Mouse (Mus musculus): ENCODE measurements around the gene Ntrk2. TPM values are rescaled to one million over a fixed set of nuclear protein-coding genes. Genes with fewer than 3 reads are reported as not detected.

Ntrk2 gene
- total and polyA plus RNA-seq, 2 experiments from 2014 or later = 0.92 to 2.9 TPM

DNA sequence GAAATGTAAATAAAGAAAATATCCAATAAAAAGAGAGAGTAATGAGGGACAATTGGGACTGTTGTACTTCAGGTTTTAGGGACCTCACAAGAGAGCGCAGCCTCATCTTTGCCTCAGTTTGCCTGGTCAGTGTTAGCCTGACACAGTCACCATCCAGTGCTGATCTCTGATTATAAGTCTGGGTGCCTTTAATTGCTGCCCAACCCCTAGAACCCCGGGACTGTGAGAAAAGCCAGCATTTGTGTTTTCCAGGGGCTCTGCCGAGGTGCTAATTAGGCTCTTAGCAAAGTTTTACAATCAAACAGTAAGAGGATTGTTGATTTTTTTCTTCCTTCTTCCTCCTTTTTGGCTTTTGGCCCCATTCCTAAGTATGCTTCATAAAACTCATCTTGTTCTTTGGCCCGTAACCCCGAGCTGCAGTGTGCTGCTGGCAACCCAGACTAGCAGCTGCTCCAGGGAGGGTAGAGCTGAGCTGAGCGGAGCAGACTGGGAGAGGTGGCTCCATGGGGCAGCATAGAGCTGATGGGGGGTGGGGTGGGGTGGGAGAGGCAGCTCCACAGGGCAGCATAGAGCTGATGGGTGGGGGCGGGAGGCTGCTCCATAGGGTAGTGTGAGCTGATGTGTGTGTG is 34.5 kb downstream of the Ntrk2 start:
- ATAC-seq (ENCODE audit: insufficient read depth, low read depth) (no peak), DNase-seq (ENCODE audit: low spot score) (no peak)
- no peak overlapping the region for H3K4me2 ChIP-seq (ENCODE audit: low read depth, low read length)
- no peak overlapping the region for H3K9ac ChIP-seq (replicated peaks; ENCODE audit: low read depth, low read length)
- H3K27me3 ChIP-seq (ENCODE audit: control insufficient read depth, insufficient read depth, low read length) = no peaks in the 10 kb centered on the region
- no peak overlapping the region for H3K27ac ChIP-seq (ENCODE audit: low read depth)
- no peaks in the 10 kb centered on the region for H3K9me3 ChIP-seq (replicated peaks; ENCODE audit: control insufficient read depth, low read length)
- no peak for TF ChIP-seq EP300 (IDR thresholded peaks at IDR 0.05; ENCODE audit: low read depth)
- TF ChIP-seq CTCF (IDR thresholded peaks at IDR 0.05; ENCODE audit: low read depth) = no peak
- H3K4me3 ChIP-seq (ENCODE audit: low read depth, low read length) = no peak overlapping the region
- WGBS = 28% methylated on average over 6 of the region's 7 CpGs
- no peaks in the 10 kb centered on the region for H3K4me1 ChIP-seq (ENCODE audit: control insufficient read depth, insufficient read depth)
- H3K36me3 ChIP-seq (replicated peaks; ENCODE audit: control insufficient read depth, insufficient read depth, low read length) = no peaks in the 10 kb centered on the region

DNA sequence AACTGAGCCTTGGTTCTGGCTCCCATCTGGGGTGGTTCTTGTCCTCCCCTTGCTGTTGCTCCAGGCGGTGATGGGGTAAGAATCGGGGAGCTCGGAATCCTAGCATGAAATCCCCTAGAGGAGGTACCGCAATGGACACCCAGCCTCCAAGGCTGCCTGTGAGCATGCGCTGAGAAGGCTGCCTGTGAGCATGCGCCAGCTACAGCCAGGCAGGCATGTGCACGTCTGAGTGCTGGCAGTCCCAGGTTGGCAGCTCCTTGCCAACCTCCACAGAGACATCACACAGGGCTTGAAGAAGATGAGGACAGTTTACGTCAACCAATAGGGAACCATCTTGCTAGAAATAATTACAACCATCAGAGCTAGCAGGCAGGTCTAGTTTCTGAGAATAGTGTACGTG is 37.5 kb downstream of the Ntrk2 start:
- Histone ChIP-seq H3K36me3 (replicated peaks; ENCODE audit: control insufficient read depth, insufficient read depth, low read length) (no peaks in the 10 kb centered on the region), H3K9me3 (replicated peaks; ENCODE audit: control insufficient read depth, low read length) (no peaks in the 10 kb centered on the region), H3K4me2 (ENCODE audit: low read depth, low read length) (no peak overlapping the region), H3K27me3 (ENCODE audit: control insufficient read depth, insufficient read depth, low read length) (no peaks in the 10 kb centered on the region), H3K27ac (ENCODE audit: low read depth) (no peak overlapping the region), H3K4me3 (ENCODE audit: low read depth, low read length) (no peak overlapping the region), H3K9ac (replicated peaks; ENCODE audit: low read depth, low read length) (no peak overlapping the region), H3K4me1 (ENCODE audit: control insufficient read depth, insufficient read depth) (no peaks in the 10 kb centered on the region)
- ATAC-seq (ENCODE audit: insufficient read depth, low read depth) = no peak
- no peak for DNase-seq (ENCODE audit: low spot score)
- WGBS = 82% methylated on average over 9 of the region's 9 CpGs
- TF ChIP-seq EP300 (IDR thresholded peaks at IDR 0.05; ENCODE audit: low read depth) = no peak
- no peak for TF ChIP-seq CTCF (IDR thresholded peaks at IDR 0.05; ENCODE audit: low read depth)

DNA sequence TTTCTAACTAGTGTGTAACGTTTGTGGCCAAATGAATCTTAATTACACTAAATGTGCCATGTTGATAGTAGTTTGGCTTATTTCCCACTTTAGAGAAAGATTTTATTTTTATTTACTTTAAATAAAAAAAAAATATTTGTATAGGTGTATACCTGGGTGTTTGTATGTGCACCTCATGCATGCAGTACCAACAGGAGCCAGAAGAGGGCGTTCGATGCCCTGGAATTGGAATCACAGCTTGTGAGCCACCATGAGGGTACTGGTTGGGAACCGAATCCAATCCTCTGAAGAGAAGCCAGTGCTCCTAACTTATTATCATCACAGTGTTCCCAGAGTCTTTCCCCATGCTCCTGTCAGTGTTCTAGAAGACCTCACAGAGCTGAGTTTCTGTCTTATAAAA is 42.2 kb downstream of the Ntrk2 start:
- no peak overlapping the region for H3K9ac ChIP-seq (replicated peaks; ENCODE audit: low read depth, low read length)
- no peak overlapping the region for H3K4me2 ChIP-seq (ENCODE audit: low read depth, low read length)
- H3K27me3 ChIP-seq (ENCODE audit: control insufficient read depth, insufficient read depth, low read length) = no peaks in the 10 kb centered on the region
- no peaks in the 10 kb centered on the region for H3K4me1 ChIP-seq (ENCODE audit: control insufficient read depth, insufficient read depth)
- DNase-seq (ENCODE audit: low spot score) = no peak
- H3K4me3 ChIP-seq (ENCODE audit: low read depth, low read length) = no peak overlapping the region
- no peak overlapping the region for H3K27ac ChIP-seq (ENCODE audit: low read depth)
- TF ChIP-seq CTCF (IDR thresholded peaks at IDR 0.05; ENCODE audit: low read depth) (no peak), EP300 (IDR thresholded peaks at IDR 0.05; ENCODE audit: low read depth) (no peak)
- WGBS = 75% methylated on average over 4 of the region's 4 CpGs
- no peak for ATAC-seq (ENCODE audit: insufficient read depth, low read depth)
- H3K9me3 ChIP-seq (replicated peaks; ENCODE audit: control insufficient read depth, low read length) = no peaks in the 10 kb centered on the region
- H3K36me3 ChIP-seq (replicated peaks; ENCODE audit: control insufficient read depth, insufficient read depth, low read length) = no peaks in the 10 kb centered on the region

DNA sequence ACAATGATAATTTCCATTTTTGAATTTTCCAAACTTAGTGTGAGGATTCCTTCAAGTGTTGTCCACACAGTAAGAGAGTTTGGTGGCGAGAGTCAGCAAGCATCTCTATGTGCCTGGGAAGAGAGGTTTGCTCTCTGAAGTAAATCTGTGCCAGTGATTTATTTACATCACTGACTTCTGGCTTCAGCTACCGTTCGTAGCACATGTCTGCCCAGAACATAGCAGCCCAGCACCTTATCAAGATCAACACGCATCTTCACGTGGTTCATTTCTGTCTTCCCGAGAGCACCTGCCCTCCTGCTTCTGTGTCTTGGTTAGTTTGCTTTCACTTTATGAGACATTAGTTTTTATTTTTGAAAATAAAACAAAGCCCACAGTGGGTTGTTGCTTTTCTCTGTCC is 47.3 kb downstream of the Ntrk2 start:
- Histone ChIP-seq H3K9ac (replicated peaks; ENCODE audit: low read depth, low read length) (no peak overlapping the region), H3K4me2 (ENCODE audit: low read depth, low read length) (no peak overlapping the region), H3K36me3 (replicated peaks; ENCODE audit: control insufficient read depth, insufficient read depth, low read length) (no peaks in the 10 kb centered on the region), H3K4me3 (ENCODE audit: low read depth, low read length) (no peak overlapping the region), H3K9me3 (replicated peaks; ENCODE audit: control insufficient read depth, low read length) (no peaks in the 10 kb centered on the region), H3K27ac (ENCODE audit: low read depth) (no peak overlapping the region), H3K27me3 (ENCODE audit: control insufficient read depth, insufficient read depth, low read length) (no peaks in the 10 kb centered on the region), H3K4me1 (ENCODE audit: control insufficient read depth, insufficient read depth) (no peaks in the 10 kb centered on the region)
- no peak for DNase-seq (ENCODE audit: low spot score)
- no peak for ATAC-seq (ENCODE audit: insufficient read depth, low read depth)
- WGBS = 65% methylated on average over 6 of the region's 6 CpGs
- TF ChIP-seq CTCF (IDR thresholded peaks at IDR 0.05; ENCODE audit: low read depth) = no peak

DNA sequence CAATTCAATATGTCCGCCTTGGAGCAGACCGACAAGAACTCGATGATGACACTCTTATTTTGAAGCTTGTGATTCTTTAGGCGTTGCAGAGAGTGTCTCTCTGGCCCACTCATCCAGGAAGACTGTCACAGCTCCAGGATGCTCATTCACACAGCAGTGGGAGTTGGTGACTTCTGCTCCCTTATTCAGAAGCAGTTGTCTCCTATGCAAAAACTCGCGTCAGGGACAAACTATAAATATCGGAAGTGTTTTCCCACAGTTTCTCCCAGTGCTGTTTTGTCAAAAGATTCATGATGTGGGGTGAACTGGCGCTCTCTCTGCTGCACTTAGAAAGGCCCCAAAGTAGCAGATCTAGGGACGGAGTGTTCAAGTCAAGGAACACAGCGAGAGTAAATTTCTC is 59.9 kb downstream of the Ntrk2 start:
- H3K27ac ChIP-seq (ENCODE audit: low read depth) = no peak overlapping the region
- no peaks in the 10 kb centered on the region for H3K9me3 ChIP-seq (replicated peaks; ENCODE audit: control insufficient read depth, low read length)
- DNase-seq (ENCODE audit: low spot score) = no peak
- TF ChIP-seq CTCF (IDR thresholded peaks at IDR 0.05; ENCODE audit: low read depth) = no peak
- no peak for TF ChIP-seq EP300 (IDR thresholded peaks at IDR 0.05; ENCODE audit: low read depth)
- no peak overlapping the region for H3K9ac ChIP-seq (replicated peaks; ENCODE audit: low read depth, low read length)
- no peak overlapping the region for H3K4me2 ChIP-seq (ENCODE audit: low read depth, low read length)
- H3K4me1 ChIP-seq (ENCODE audit: control insufficient read depth, insufficient read depth) = no peaks in the 10 kb centered on the region
- no peak for ATAC-seq (ENCODE audit: insufficient read depth, low read depth)
- H3K36me3 ChIP-seq (replicated peaks; ENCODE audit: control insufficient read depth, insufficient read depth, low read length) = no peaks in the 10 kb centered on the region
- no peaks in the 10 kb centered on the region for H3K27me3 ChIP-seq (ENCODE audit: control insufficient read depth, insufficient read depth, low read length)
- 85% methylated on average over 10 of the region's 10 CpGs for WGBS
- no peak overlapping the region for H3K4me3 ChIP-seq (ENCODE audit: low read depth, low read length)

DNA sequence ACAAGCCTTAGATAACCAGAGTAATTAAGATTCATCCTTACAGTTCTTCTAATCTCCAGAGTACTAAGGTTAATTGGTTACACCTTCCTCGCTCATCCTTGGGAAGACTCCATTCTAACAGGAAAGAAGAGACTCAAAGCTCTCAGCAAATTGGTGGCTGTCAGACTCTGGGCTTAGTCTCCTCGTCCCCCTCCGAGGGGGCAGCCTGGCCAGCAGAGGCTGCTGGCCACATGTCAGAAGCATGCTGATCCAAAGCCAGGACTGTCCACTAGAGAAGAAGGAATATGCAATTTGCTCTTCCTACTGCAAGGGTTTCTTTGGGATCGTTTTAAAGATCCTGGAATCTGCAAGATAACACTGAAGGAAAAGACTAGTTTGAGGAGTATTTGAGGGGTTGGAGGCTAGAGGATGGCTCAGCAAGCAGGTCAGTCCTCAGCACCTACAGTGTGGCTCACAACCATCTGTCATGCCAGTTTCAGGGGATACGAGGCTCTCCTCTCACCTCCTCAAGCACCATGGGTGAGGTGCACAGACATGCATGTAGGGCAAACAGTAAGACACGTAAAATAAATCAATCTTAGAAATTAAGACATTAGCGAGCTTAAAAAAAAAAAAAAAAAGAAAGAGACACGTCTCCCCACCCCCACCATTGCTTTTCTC is 60.5 kb downstream of the Ntrk2 start:
- no peak overlapping the region for H3K4me2 ChIP-seq (ENCODE audit: low read depth, low read length)
- WGBS = 58% methylated on average over 8 of the region's 8 CpGs
- DNase-seq (ENCODE audit: low spot score) (no peak), ATAC-seq (ENCODE audit: insufficient read depth, low read depth) (no peak)
- no peaks in the 10 kb centered on the region for H3K4me1 ChIP-seq (ENCODE audit: control insufficient read depth, insufficient read depth)
- H3K27ac ChIP-seq (ENCODE audit: low read depth) = no peak overlapping the region
- H3K36me3 ChIP-seq (replicated peaks; ENCODE audit: control insufficient read depth, insufficient read depth, low read length) = no peaks in the 10 kb centered on the region
- H3K9ac ChIP-seq (replicated peaks; ENCODE audit: low read depth, low read length) = no peak overlapping the region
- H3K4me3 ChIP-seq (ENCODE audit: low read depth, low read length) = no peak overlapping the region
- H3K27me3 ChIP-seq (ENCODE audit: control insufficient read depth, insufficient read depth, low read length) = no peaks in the 10 kb centered on the region
- H3K9me3 ChIP-seq (replicated peaks; ENCODE audit: control insufficient read depth, low read length) = no peaks in the 10 kb centered on the region
- no peak for TF ChIP-seq CTCF (IDR thresholded peaks at IDR 0.05; ENCODE audit: low read depth)
- TF ChIP-seq EP300 (IDR thresholded peaks at IDR 0.05; ENCODE audit: low read depth) = no peak

Measured in heart, postnatal 0 days (tissue).